Mouse (Mus musculus): ENCODE results near the gene Tmem161b. TPM values are rescaled to one million over a fixed set of nuclear protein-coding genes. Genes with fewer than 3 reads are reported as not detected.
"Not testable (repeated sequence)": the region's sequence is repeated elsewhere in the genome, so short reads cannot be mapped to it uniquely, and the experiment has no call there.

Gene Tmem161b
- polyA plus RNA-seq, 1 experiment from 2014 or later, result 30.8 TPM

DNA sequence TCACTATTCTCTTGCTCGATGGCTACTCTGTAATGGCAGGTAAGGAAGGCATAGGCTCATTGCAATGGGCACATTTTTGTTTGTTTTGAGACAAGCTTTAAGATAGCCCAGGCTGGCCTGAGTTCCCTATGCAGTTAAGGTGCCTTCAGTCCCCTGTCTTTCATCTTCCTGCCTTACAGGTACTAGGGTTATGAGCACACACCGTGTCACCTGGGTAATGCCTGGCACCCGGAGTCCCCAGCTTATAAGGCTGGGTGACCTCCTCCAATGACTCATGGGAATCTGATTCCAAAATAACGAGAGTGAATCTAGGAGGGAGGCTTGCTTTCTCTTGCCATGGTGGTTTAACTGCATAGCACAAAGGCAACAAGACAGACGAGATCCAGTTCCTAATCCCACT lies 29.2 kb downstream of the Tmem161b start:
- no peak for ATAC-seq (ENCODE audit: low FRiP score)

DNA sequence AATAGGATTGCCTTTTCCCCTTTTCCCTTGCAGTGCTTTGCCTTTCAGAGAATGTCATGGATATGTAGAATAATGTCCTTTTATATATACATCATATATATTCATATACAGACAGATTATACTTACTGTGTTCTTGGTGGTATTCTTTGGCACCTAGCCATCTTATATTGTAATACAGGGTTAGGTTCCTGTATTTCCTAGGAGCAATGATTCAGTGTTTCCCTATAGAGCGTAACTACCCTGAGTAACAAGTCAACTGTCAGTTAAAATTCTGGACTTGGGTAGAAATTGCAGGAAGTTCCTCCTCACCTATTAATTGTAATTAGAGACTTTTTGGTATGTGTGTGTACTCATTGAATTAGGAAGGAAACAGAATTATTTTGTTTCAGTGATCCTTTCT lies 33.0 kb downstream of the Tmem161b start:
- H3K4me3 ChIP-seq (replicated peaks; ENCODE audit: low read length), result no peak overlapping the region
- ATAC-seq (ENCODE audit: low FRiP score) (no peak), DNase-seq (ENCODE audit: low spot score) (no peak)
- 0 out of 2 replicates have a peak, but pooled peaks cover 6% of the 10 kb centered on the region for H3K4me1 ChIP-seq (replicated peaks; ENCODE audit: control insufficient read depth, insufficient read depth, low read length)
- no peak overlapping the region for H3K27ac ChIP-seq
- WGBS, result 96% methylated on average over 1 of the region's 1 CpGs
- H3K27me3 ChIP-seq (ENCODE audit: control insufficient read depth, insufficient read depth, low read length), result no peaks in the 10 kb centered on the region
- no peak overlapping the region for H3K4me2 ChIP-seq (replicated peaks)
- no peaks in the 10 kb centered on the region for H3K9me3 ChIP-seq (ENCODE audit: control insufficient read depth, low read length)
- no peak overlapping the region for H3K9ac ChIP-seq
- H3K36me3 ChIP-seq (replicated peaks; ENCODE audit: control insufficient read depth, insufficient read depth), result peaks cover 6% of the 10 kb centered on the region

More for the DNA sequence above, 29.2 kb downstream of the Tmem161b start:
- Histone ChIP-seq H3K27me3 (ENCODE audit: control insufficient read depth, insufficient read depth, low read length) (no peaks in the 10 kb centered on the region), H3K27ac (no peak overlapping the region), H3K4me1 (replicated peaks; ENCODE audit: control insufficient read depth, insufficient read depth, low read length) (0 out of 2 replicates have a peak, but pooled peaks cover 6% of the 10 kb centered on the region), H3K4me2 (replicated peaks) (no peak overlapping the region), H3K4me3 (replicated peaks; ENCODE audit: low read length) (no peak overlapping the region), H3K36me3 (replicated peaks; ENCODE audit: control insufficient read depth, insufficient read depth) (no peaks in the 10 kb centered on the region), H3K9me3 (ENCODE audit: control insufficient read depth, low read length) (no peaks in the 10 kb centered on the region), H3K9ac (no peak overlapping the region)
- 76% methylated on average over 5 of the region's 5 CpGs for WGBS
- no peak for DNase-seq (ENCODE audit: low spot score)

DNA sequence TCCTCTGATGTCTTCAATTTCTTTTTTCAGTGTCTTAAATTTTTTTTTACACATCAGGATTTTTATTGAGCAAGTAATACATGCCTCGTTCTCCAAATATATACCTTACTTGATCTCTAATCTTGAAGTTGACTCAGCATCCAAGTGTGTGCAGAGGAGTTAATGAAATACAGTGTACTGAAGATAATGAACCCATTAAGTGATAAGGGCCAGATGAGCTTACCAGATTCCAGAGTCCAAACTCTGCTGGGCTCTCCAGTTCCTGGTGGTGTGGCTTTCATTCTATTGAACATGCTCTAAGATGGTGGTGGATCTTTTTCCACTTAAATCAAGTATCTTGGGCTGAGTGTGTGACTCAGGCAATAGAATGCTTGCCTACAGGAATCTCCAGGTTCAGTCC lies 42.3 kb downstream of the Tmem161b start:
- peaks cover 24% of the 10 kb centered on the region for H3K36me3 ChIP-seq (replicated peaks; ENCODE audit: control insufficient read depth, insufficient read depth)
- H3K9ac ChIP-seq; H3K4me1 ChIP-seq (replicated peaks; ENCODE audit: control insufficient read depth, insufficient read depth, low read length); ATAC-seq (ENCODE audit: low FRiP score); DNase-seq (ENCODE audit: low spot score); H3K9me3 ChIP-seq (ENCODE audit: control insufficient read depth, low read length); H3K4me2 ChIP-seq (replicated peaks); H3K27me3 ChIP-seq (ENCODE audit: control insufficient read depth, insufficient read depth, low read length); H3K27ac ChIP-seq; H3K4me3 ChIP-seq (replicated peaks; ENCODE audit: low read length): not testable (repeated sequence)
- 92% methylated on average over 1 of the region's 1 CpGs for WGBS

DNA sequence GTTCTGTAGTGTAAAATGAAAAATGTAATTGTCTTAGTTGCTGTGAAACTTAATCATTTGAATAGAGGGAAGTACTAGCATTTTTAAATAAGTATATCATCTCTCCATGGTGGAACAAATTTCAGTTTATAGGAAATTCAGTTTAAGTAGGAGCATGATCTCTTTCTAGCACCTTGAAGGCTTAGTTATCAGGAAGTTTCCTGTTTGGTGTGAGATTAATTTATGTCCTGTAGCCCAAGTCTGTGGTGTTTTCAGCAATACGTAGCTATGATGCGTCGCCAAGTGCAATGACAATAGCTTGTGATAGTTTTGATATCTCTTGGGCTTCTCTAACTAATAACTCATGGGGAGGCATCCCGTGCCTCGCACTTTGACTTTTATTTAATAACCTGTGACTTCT lies 54.1 kb downstream of the Tmem161b start:
- H3K4me3 ChIP-seq (replicated peaks; ENCODE audit: low read length), result no peak overlapping the region
- H3K4me1 ChIP-seq (replicated peaks; ENCODE audit: control insufficient read depth, insufficient read depth, low read length), result no peaks in the 10 kb centered on the region
- no peak overlapping the region for H3K4me2 ChIP-seq (replicated peaks)
- ATAC-seq (ENCODE audit: low FRiP score) (no peak), DNase-seq (ENCODE audit: low spot score) (no peak)
- no peak overlapping the region for H3K27ac ChIP-seq
- H3K27me3 ChIP-seq (ENCODE audit: control insufficient read depth, insufficient read depth, low read length), result no peaks in the 10 kb centered on the region
- no peaks in the 10 kb centered on the region for H3K9me3 ChIP-seq (ENCODE audit: control insufficient read depth, low read length)
- 0 out of 2 replicates have a peak, but pooled peaks cover 11% of the 10 kb centered on the region for H3K36me3 ChIP-seq (replicated peaks; ENCODE audit: control insufficient read depth, insufficient read depth)
- WGBS, result 96% methylated on average over 5 of the region's 5 CpGs
- no peak overlapping the region for H3K9ac ChIP-seq

DNA sequence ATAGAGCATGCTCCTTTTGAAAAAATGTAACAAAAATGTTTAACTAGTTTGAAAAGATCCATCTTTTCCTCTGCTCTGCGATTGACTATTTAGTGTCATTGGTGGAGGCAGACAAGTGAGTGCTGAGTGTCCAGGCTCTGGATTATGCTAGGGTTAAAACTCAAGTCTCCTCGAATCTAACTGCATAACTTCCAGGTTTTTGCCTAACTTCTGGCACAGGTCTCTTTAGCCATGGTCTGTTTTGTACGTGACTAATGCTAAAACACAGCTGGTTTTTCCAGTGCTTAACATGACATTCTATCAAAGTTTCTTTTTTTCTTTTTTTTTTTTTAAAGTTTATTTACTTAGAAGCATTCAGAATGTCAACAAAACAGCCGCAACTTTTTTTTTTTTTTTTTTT lies 58.3 kb downstream of the Tmem161b start:
- ATAC-seq (ENCODE audit: low FRiP score) (no peak), DNase-seq (ENCODE audit: low spot score) (no peak)
- WGBS, result 94% methylated on average over 4 of the region's 4 CpGs
- no peaks in the 10 kb centered on the region for H3K9me3 ChIP-seq (ENCODE audit: control insufficient read depth, low read length)
- no peak overlapping the region for H3K4me3 ChIP-seq (replicated peaks; ENCODE audit: low read length)
- no peak overlapping the region for H3K4me2 ChIP-seq (replicated peaks)
- no peak overlapping the region for H3K9ac ChIP-seq
- H3K27me3 ChIP-seq (ENCODE audit: control insufficient read depth, insufficient read depth, low read length), result no peaks in the 10 kb centered on the region
- H3K36me3 ChIP-seq (replicated peaks; ENCODE audit: control insufficient read depth, insufficient read depth), result peaks cover 11% of the 10 kb centered on the region; the same call in 1 of the 2 replicates
- no peak overlapping the region for H3K27ac ChIP-seq
- H3K4me1 ChIP-seq (replicated peaks; ENCODE audit: control insufficient read depth, insufficient read depth, low read length), result 0 out of 2 replicates have a peak, but pooled peaks cover 2% of the 10 kb centered on the region

DNA sequence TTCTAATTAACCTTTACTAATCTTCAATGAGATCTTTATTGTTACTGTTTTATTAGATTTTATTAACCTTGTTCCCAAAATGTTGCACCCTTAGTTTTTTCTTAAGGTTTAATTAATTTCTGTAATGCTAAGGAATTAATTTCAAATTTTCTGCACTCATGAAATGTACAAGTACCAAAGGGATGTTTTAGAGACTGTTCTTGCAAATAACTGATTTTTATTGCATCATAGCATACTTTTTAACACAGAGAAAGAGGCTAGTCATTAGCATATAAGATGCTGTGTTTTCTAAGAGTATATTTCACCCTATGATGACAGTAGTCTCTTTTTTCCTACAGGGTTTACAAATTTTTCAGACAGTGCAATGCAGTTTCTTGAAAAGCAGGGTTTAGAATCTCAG lies 60.9 kb downstream of the Tmem161b start:
- Histone ChIP-seq H3K27ac (no peak overlapping the region), H3K4me3 (replicated peaks; ENCODE audit: low read length) (no peak overlapping the region), H3K36me3 (replicated peaks; ENCODE audit: control insufficient read depth, insufficient read depth) (no peaks in the 10 kb centered on the region; the same call in 1 of the 2 replicates), H3K4me1 (replicated peaks; ENCODE audit: control insufficient read depth, insufficient read depth, low read length) (0 out of 2 replicates have a peak, but pooled peaks cover 8% of the 10 kb centered on the region), H3K4me2 (replicated peaks) (no peak overlapping the region), H3K9me3 (ENCODE audit: control insufficient read depth, low read length) (no peaks in the 10 kb centered on the region), H3K9ac (no peak overlapping the region), H3K27me3 (ENCODE audit: control insufficient read depth, insufficient read depth, low read length) (no peaks in the 10 kb centered on the region)
- DNase-seq (ENCODE audit: low spot score), result no peak
- ATAC-seq (ENCODE audit: low FRiP score), result no peak

DNA sequence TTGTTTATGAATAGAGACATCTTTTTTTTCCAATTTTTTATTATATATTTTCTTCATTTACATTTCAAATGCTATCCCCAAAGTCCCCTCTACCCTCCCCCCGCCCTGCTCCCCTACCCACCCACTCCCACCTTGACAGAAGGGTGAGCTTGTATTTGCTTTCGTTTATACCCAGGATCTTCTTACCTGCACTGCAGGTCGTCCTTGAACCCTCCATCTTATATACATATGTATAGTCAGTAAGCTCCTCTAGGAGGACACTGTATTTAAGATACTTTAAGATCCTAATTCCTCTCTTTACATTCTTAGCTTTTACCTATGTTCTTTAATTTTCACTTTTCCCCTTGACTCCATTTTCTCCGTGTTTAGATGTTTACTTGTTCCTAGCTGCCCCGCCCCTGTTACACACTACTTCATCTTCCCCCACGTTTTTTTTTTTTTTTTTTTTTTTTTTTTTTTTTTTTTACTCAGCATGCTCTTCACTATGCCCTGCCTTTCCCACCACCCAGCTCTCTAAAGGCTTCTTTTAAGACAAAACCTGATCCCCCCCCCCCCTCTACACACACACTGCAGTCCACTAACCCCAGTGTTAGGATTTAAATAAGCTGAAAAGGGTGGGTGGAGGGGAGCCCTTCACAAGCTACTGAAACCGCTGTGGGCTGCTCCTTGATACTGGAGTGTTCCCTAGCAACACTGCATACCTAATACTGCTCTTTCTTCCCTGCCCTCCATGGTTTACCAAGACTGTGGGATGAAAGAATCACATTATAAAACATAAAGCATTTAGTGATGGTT lies 62.9 kb downstream of the Tmem161b start:
- no peak overlapping the region for H3K4me3 ChIP-seq (replicated peaks; ENCODE audit: low read length)
- DNase-seq (ENCODE audit: low spot score) (peak; percentile 48), ATAC-seq (ENCODE audit: low FRiP score) (peak; percentile 94)
- H3K27me3 ChIP-seq (ENCODE audit: control insufficient read depth, insufficient read depth, low read length), result no peaks in the 10 kb centered on the region
- H3K9me3 ChIP-seq (ENCODE audit: control insufficient read depth, low read length), result no peaks in the 10 kb centered on the region
- 4% methylated on average over 7 of the region's 7 CpGs for WGBS
- H3K36me3 ChIP-seq (replicated peaks; ENCODE audit: control insufficient read depth, insufficient read depth), result peaks cover 9% of the 10 kb centered on the region
- peak overlapping the region; percentile 73 for H3K27ac ChIP-seq
- H3K9ac ChIP-seq, result no peak overlapping the region
- H3K4me1 ChIP-seq (replicated peaks; ENCODE audit: control insufficient read depth, insufficient read depth, low read length), result 0 out of 2 replicates have a peak, but pooled peaks cover 8% of the 10 kb centered on the region
- H3K4me2 ChIP-seq (replicated peaks), result peak overlapping the region; percentile 25; the same call in 1 of the 2 replicates

- Histone ChIP-seq H3K9me3 (ENCODE audit: control insufficient read depth, low read length) (no peaks in the 10 kb centered on the region), H3K4me2 (replicated peaks) (0 out of 2 replicates have a peak overlapping the region, but pooled peaks have one; percentile 25), H3K4me3 (replicated peaks; ENCODE audit: low read length) (no peak overlapping the region), H3K27ac (peak overlapping the region; percentile 73), H3K9ac (no peak overlapping the region), H3K36me3 (replicated peaks; ENCODE audit: control insufficient read depth, insufficient read depth) (peaks cover 9% of the 10 kb centered on the region), H3K4me1 (replicated peaks; ENCODE audit: control insufficient read depth, insufficient read depth, low read length) (0 out of 2 replicates have a peak, but pooled peaks cover 8% of the 10 kb centered on the region), H3K27me3 (ENCODE audit: control insufficient read depth, insufficient read depth, low read length) (no peaks in the 10 kb centered on the region)
- no peak for DNase-seq (ENCODE audit: low spot score)
- peak; percentile 91 for ATAC-seq (ENCODE audit: low FRiP score)
- WGBS, result 11% methylated on average over 3 of the region's 3 CpGs
Observed at GRCm38 (mm10) chr13:84285559-84285945, 63.5 kb downstream of the Tmem161b start.

DNA sequence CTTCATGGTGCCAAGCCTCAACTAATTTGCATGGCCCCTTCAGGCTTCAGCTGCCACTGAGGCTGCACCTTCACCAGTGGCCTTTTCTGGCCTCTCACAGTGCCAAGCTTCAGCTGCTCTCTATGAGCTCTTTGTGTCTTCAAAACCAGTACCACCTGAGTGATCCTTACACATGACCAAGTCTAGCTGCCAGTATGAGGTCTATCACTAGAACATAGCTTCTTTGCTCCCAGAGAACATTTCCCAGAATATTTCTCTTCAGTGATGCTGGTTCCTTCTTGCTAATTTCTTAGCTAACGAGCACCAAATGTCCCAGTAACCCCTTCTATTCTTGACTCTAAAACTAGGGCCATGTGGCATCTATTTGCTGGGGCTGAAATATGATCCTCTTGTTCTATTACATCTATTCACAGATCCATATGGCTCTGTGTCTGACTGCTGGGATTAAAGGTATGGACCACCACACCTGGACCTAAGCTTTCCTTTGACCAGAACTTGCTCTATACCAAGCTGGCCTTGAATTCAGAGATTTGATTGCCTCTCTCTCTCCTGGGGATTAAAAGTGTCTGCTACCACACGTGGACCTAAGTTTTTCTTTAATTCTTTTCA lies 77.5 kb downstream of the Tmem161b start:
- Histone ChIP-seq H3K9ac (no peak overlapping the region), H3K4me1 (replicated peaks; ENCODE audit: control insufficient read depth, insufficient read depth, low read length) (no peaks in the 10 kb centered on the region), H3K27ac (no peak overlapping the region), H3K4me3 (replicated peaks; ENCODE audit: low read length) (no peak overlapping the region), H3K27me3 (ENCODE audit: control insufficient read depth, insufficient read depth, low read length) (no peaks in the 10 kb centered on the region), H3K9me3 (ENCODE audit: control insufficient read depth, low read length) (no peaks in the 10 kb centered on the region), H3K4me2 (replicated peaks) (no peak overlapping the region), H3K36me3 (replicated peaks; ENCODE audit: control insufficient read depth, insufficient read depth) (peaks cover 28% of the 10 kb centered on the region)
- 93% methylated on average over 2 of the region's 2 CpGs for WGBS
- no peak for ATAC-seq (ENCODE audit: low FRiP score)
- DNase-seq (ENCODE audit: low spot score), result no peak

All from hindbrain, embryonic 14.5 days (tissue).